Mouse (Mus musculus): ENCODE data around the gene Grk5.

DNA sequence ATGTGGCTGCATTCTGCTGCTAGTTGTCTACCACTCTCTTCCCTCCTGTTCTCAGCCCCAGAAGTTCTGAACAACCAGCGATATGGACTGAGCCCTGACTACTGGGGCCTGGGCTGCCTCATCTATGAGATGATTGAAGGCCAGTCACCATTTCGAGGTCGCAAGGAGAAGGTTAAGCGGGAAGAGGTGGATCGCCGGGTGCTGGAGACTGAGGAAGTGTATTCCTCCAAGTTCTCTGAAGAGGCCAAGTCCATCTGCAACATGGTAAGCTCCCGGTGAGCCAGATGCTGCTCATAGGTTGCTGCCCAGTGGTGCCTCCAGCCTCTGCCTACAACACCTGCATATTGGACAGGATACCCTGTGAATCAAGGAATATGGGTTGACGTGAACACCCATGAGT is 193.5 kb downstream of the Grk5 start:
- TF ChIP-seq POLR2A (IDR thresholded peaks at IDR 0.05; ENCODE audit: insufficient read depth, low read length), result no peak
- TF ChIP-seq CTCF (IDR thresholded peaks at IDR 0.05; ENCODE audit: low read depth, low read length), result no peak
- no peak for TF ChIP-seq EP300 (IDR thresholded peaks at IDR 0.05; ENCODE audit: insufficient read depth, low read depth, low read length)
